Comparison of ENCODE assay signal across 20 mouse cellular contexts in genomic region chr2:139032105-139032812, GRCm38 (mm10).
DNase-seq lines count a peak whose midpoint lies in the region; ATAC-seq and TF ChIP-seq lines count a peak whose summit lies in the region.
"Had no signal": no experiment of that assay in that cellular context is flagged by ENCODE, and none has a peak within 500 bp of the region (broad histone marks: within the 10 kb centered on the region; RNA-seq: fewer than 3 reads in every experiment).

No protein-coding gene starts in this region.

- no peak overlapping the region for H3K4me2 ChIP-seq in lung, embryonic 14.5 days
- H3K4me2 ChIP-seq in embryonic facial prominence, embryonic 15.5 days (replicated peaks): no peak overlapping the region
- no peak overlapping the region for H3K4me2 ChIP-seq in limb, embryonic 15.5 days
- H3K4me2 ChIP-seq: forebrain, embryonic 12.5 days; heart, embryonic 11.5 days; liver, embryonic 13.5 days; midbrain, embryonic 13.5 days had no signal

- H3K4me1 ChIP-seq in lung, embryonic 14.5 days (ENCODE audit: insufficient read depth): 0 out of 2 replicates have a peak, but pooled peaks cover 6% of the 10 kb centered on the region
- no peaks in the 10 kb centered on the region for H3K4me1 ChIP-seq in embryonic facial prominence, embryonic 15.5 days
- H3K4me1 ChIP-seq in limb, embryonic 15.5 days: no peaks in the 10 kb centered on the region
- H3K4me1 ChIP-seq: forebrain, embryonic 12.5 days; liver, embryonic 13.5 days; midbrain, embryonic 13.5 days had no signal

- ATAC-seq in lung, embryonic 14.5 days (ENCODE audit: insufficient read depth): peak; percentile 96
- peak; percentile 89 for ATAC-seq in embryonic facial prominence, embryonic 15.5 days (ENCODE audit: insufficient number of reproducible peaks, low FRiP score, low TSS enrichment, low read depth)
- peak; percentile 69; the same call in 1 of the 2 replicates for ATAC-seq in limb, embryonic 15.5 days (ENCODE audit: insufficient number of reproducible peaks, low FRiP score, low TSS enrichment, low read depth)
- ATAC-seq: CD4-positive, CD25-positive, alpha-beta regulatory T cell, adult 4 months; hindbrain, embryonic 16.5 days; midbrain, embryonic 13.5 days had no signal

- TF ChIP-seq CTCF in lung, embryonic 14.5 days (IDR thresholded peaks at IDR 0.05; ENCODE audit: low read depth): no peak

- no peak overlapping the region for H3K9ac ChIP-seq in lung, embryonic 14.5 days
- no peak overlapping the region for H3K9ac ChIP-seq in embryonic facial prominence, embryonic 15.5 days
- no peak overlapping the region for H3K9ac ChIP-seq in limb, embryonic 15.5 days
- H3K9ac ChIP-seq: forebrain, embryonic 12.5 days; liver, embryonic 13.5 days; midbrain, embryonic 13.5 days had no signal

- 32% methylated on average over 5 of the region's 5 CpGs for WGBS in lung, embryonic 14.5 days
- 32% methylated on average over 5 of the region's 5 CpGs for WGBS in embryonic facial prominence, embryonic 15.5 days
- 24% methylated on average over 5 of the region's 5 CpGs for WGBS in limb, embryonic 15.5 days

- H3K36me3 ChIP-seq in lung, embryonic 14.5 days (ENCODE audit: insufficient read depth): no peaks in the 10 kb centered on the region
- H3K36me3 ChIP-seq in embryonic facial prominence, embryonic 15.5 days: no peaks in the 10 kb centered on the region
- no peaks in the 10 kb centered on the region for H3K36me3 ChIP-seq in limb, embryonic 15.5 days
- H3K36me3 ChIP-seq: forebrain, embryonic 12.5 days; G1E; liver, embryonic 13.5 days; midbrain, embryonic 13.5 days had no signal

- no peaks in the 10 kb centered on the region for H3K27me3 ChIP-seq in lung, embryonic 14.5 days (ENCODE audit: insufficient read depth, low read length)
- H3K27me3 ChIP-seq in embryonic facial prominence, embryonic 15.5 days: no peaks in the 10 kb centered on the region
- no peaks in the 10 kb centered on the region for H3K27me3 ChIP-seq in limb, embryonic 15.5 days
- H3K27me3 ChIP-seq: forebrain, embryonic 12.5 days; liver, embryonic 13.5 days; midbrain, embryonic 13.5 days had no signal

- DNase-seq in embryo, embryonic 10 days (ENCODE audit: low spot score): peak; percentile 7
- no peak for DNase-seq in embryo, embryonic 9.5 days (ENCODE audit: extremely low spot score)
- peak; percentile 90 for DNase-seq in lung, embryonic 14.5 days
- DNase-seq in lung, postnatal 4 days: no peak
- no peak for DNase-seq in adrenal gland, postnatal 36 days
- DNase-seq in cerebellum, postnatal 25 days: no peak
- DNase-seq: cerebellum, adult 9-11 months; heart, postnatal 4 days; liver, embryonic 13.5 days; right cerebral cortex, postnatal 25 days; thymus, adult 18-20 months had no signal

- H3K27ac ChIP-seq in lung, embryonic 14.5 days (ENCODE audit: low read depth): peak overlapping the region; percentile 16; the same call in 1 of the 2 replicates
- H3K27ac ChIP-seq in embryonic facial prominence, embryonic 15.5 days (replicated peaks): 0 out of 2 replicates have a peak overlapping the region, but pooled peaks have one; percentile 44
- H3K27ac ChIP-seq in limb, embryonic 15.5 days: no peak overlapping the region
- H3K27ac ChIP-seq: forebrain, embryonic 12.5 days; liver, embryonic 13.5 days; macrophage; midbrain, embryonic 13.5 days had no signal

- H3K4me3 ChIP-seq in lung, embryonic 14.5 days (ENCODE audit: low read depth, low read length): no peak overlapping the region
- H3K4me3 ChIP-seq in embryonic facial prominence, embryonic 15.5 days (replicated peaks): no peak overlapping the region
- H3K4me3 ChIP-seq in limb, embryonic 15.5 days: no peak overlapping the region
- H3K4me3 ChIP-seq: forebrain, embryonic 12.5 days; liver, embryonic 13.5 days; midbrain, embryonic 13.5 days had no signal

- H3K9me3 ChIP-seq in lung, embryonic 14.5 days (ENCODE audit: low read depth, low read length): no peaks in the 10 kb centered on the region
- no peaks in the 10 kb centered on the region for H3K9me3 ChIP-seq in embryonic facial prominence, embryonic 15.5 days (replicated peaks)
- no peaks in the 10 kb centered on the region for H3K9me3 ChIP-seq in limb, embryonic 15.5 days
- H3K9me3 ChIP-seq: forebrain, embryonic 12.5 days; midbrain, embryonic 13.5 days had no signal

Comparison
In these comparisons a context has a peak if more than half of its experiments do, and no peak if none do; other contexts are left out.
1. DNase-seq: peak in embryo, embryonic 10 days (single experiment) and lung, embryonic 14.5 days (single experiment); none in embryo, embryonic 9.5 days (single experiment), lung, postnatal 4 days (0 of 2), adrenal gland, postnatal 36 days (0 of 2) and cerebellum, postnatal 25 days (0 of 2).
2. Peak in every context shown above with its lines, with median percentiles within 50 percentile points of each other: ATAC-seq.